Mouse (Mus musculus): ENCODE measurements around the gene Rpl10.

- no peak for TF ChIP-seq CTCF (conservative IDR thresholded peaks at IDR 0.05 in 1 of 2, IDR thresholded peaks at IDR 0.05 in 1 of 2; ENCODE audit: low read depth in 2 of 2, low read length in 2 of 2)
- TF ChIP-seq IRF4 (IDR thresholded peaks at IDR 0.05; ENCODE audit: low read depth, low read length), result no peak
- TF ChIP-seq MYC (IDR thresholded peaks at IDR 0.05; ENCODE audit: low read depth, low read length), result no peak
- no peak for TF ChIP-seq CHD2 (IDR thresholded peaks at IDR 0.05; ENCODE audit: low read length)
- TF ChIP-seq POLR2A (IDR thresholded peaks at IDR 0.05; ENCODE audit: low read depth, low read length), result no peak
- no peak for TF ChIP-seq EP300 (IDR thresholded peaks at IDR 0.05; ENCODE audit: low read length)
- TF ChIP-seq MAZ (IDR thresholded peaks at IDR 0.05; ENCODE audit: low read depth, low read length), result no peak
- no peak for TF ChIP-seq BHLHE40 (IDR thresholded peaks at IDR 0.05; ENCODE audit: low read depth, low read length)
- no peak for TF ChIP-seq RAD21 (IDR thresholded peaks at IDR 0.05; ENCODE audit: low read depth, low read length)
Observed at GRCm38 (mm10) chrX:74233196-74233595, 37.4 kb upstream of the Rpl10 start.

Data from CH12.LX (cell line).